Mouse (Mus musculus) limb, embryonic 14.5 days (tissue): ENCODE results near the gene Dnajb14. TPM values are rescaled to one million over a fixed set of nuclear protein-coding genes. Genes with fewer than 3 reads are reported as not detected.
A peak's percentile ranks its signal among the peaks of the same experiment; 100 is the strongest.
"Not testable (repeated sequence)": the region's sequence is repeated elsewhere in the genome, so short reads cannot be mapped to it uniquely, and the experiment has no call there.

Experiments
- ATAC-seq: fragments of 200-750 bp; cut with Nextera tagmentation; 2 replicates; pipeline ENCODE4 v1.8.0; 2017; ENCODE audit warnings: low read depth, moderate number of reproducible peaks, moderate TSS enrichment; ENCODE audit not compliant: low FRiP score
- DNase-seq: peaks from one replicate; pipeline ENCODE4 v3.0.0-alpha.2; 2015; ENCODE audit warnings: low spot score
- H3K27ac ChIP-seq: fragments of 300-500 bp; sonication (generic); replicated peaks from 2 replicates; pipeline ENCODE4 v1.5.1; 2014; ENCODE audit warnings: low read depth, mild to moderate bottlenecking, low read length, moderate library complexity, mixed read lengths
- H3K27me3 ChIP-seq: fragments of 300-500 bp; sonication (generic); 2 replicates; pipeline ENCODE4 v1.6.1; 2014; ENCODE audit warnings: low read length, mixed read lengths; ENCODE audit not compliant: control insufficient read depth, insufficient read depth
- H3K36me3 ChIP-seq: fragments of 300-500 bp; sonication (generic); 2 replicates; pipeline ENCODE4 v1.6.1; 2014; ENCODE audit warnings: mild to moderate bottlenecking, low read length, moderate library complexity, mixed read lengths; ENCODE audit not compliant: control insufficient read depth, insufficient read depth
- H3K4me1 ChIP-seq: fragments of 300-500 bp; sonication (generic); 2 replicates; pipeline ENCODE4 v1.6.1; 2014; ENCODE audit warnings: antibody characterized with exemption, low read length, mixed read lengths; ENCODE audit not compliant: control insufficient read depth, insufficient read depth
- H3K4me2 ChIP-seq: fragments of 300-500 bp; sonication (generic); replicated peaks from 2 replicates; pipeline ENCODE4 v1.6.1; 2014; ENCODE audit warnings: low read depth, mild to moderate bottlenecking, low read length, moderate library complexity; ENCODE audit not compliant: severe bottlenecking
- H3K4me3 ChIP-seq: fragments of 300-500 bp; sonication (generic); replicated peaks from 2 replicates; pipeline ENCODE4 v1.5.1; 2014; ENCODE audit warnings: low read length
- H3K9ac ChIP-seq: fragments of 300-500 bp; sonication (generic); 2 replicates; pipeline ENCODE4 v1.6.1; 2014; ENCODE audit warnings: mild to moderate bottlenecking, low read depth, low read length, moderate library complexity; ENCODE audit not compliant: severe bottlenecking
- H3K9me3 ChIP-seq: fragments of 300-500 bp; sonication (generic); 2 replicates; pipeline ENCODE4 v1.6.1; 2016; ENCODE audit warnings: low read length; ENCODE audit not compliant: control insufficient read depth
- POLR2A ChIP-seq: fragments of 200-500 bp; IDR thresholded peaks from 2 replicates; pipeline ENCODE4 v1.8.0; 2012; ENCODE audit warnings: inconsistent platforms, mild to moderate bottlenecking, moderate library complexity, borderline replicate concordance; ENCODE audit not compliant: insufficient read depth, insufficient read length; ENCODE audit errors: extremely low read depth
- WGBS: fragments of 180-500 bp; shearing (Covaris S2); extraction: QIAGEN DNeasy Blood & Tissue Kit; methylation state at CpG from one replicate; pipeline ENCODE4 v1.1.7; 2014; 5-methylcytosine and 5-hydroxymethylcytosine counted together
- polyA plus RNA-seq, 2 experiments: library from polyadenylated mRNA; depleted of rRNA in 1 of 2; stranded (reverse) in 1 of 2; unstranded in 1 of 2; fragments of >200 nt; fragmentation: Nextera tagmentation in 1 of 2; extraction: Ambion mirVana in 1 of 2; gene quantifications; 2 replicates each; pipeline versions ENCODE4 v1.2.1 to v1.2.3; 2012 to 2014

Dnajb14 gene
- polyA plus RNA-seq, 2 experiments: 7.4 to 11.9 TPM

GRCm38 (mm10) chr3:137947525-137947924 is 80.0 kb downstream of the Dnajb14 start:
- TF ChIP-seq POLR2A: no peak
- Histone ChIP-seq H3K9ac (no peak overlapping the region), H3K27ac (no peak overlapping the region), H3K4me1 (0 out of 2 replicates have a peak, but pooled peaks cover 5% of the 10 kb centered on the region), H3K9me3 (no peaks in the 10 kb centered on the region), H3K27me3 (no peaks in the 10 kb centered on the region), H3K36me3 (no peaks in the 10 kb centered on the region), H3K4me2 (no peak overlapping the region), H3K4me3 (no peak overlapping the region)
- ATAC-seq: no peak
- no peak for DNase-seq
- WGBS: 86% methylated on average over 4 of the region's 4 CpGs

DNA sequence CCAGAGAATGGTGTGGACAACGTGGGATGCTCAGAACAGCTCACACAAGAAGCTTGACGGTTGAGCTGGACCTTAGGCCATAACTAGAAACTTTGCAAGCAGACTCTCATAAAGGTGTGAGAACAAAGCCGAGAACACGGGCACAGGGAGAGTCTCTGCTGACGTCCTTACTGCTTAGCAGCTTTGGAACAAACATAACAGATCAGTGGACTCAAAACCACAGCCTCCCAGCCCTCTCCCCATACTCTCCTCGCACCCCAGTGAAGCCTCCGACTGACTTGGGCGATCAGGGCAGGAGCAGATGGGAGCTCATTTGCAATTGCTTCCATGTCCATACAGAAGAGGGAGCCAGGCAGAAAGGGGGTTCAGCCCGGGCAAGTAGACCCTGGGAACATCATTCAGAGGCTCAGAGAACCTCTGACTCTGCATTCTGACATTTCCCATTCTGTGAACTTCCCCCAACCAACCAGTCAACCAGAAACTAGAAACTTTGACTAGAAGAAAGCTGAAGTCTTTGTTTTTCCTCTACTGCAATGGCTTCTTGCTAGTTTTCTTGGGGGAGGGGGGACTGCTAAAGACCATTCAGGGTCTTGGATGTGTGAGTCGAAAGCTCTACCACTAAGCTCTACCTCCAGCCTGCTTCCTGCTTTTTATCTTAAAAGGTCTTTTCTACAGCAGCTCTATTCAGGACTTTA is 82.9 kb downstream of the Dnajb14 start:
- no peaks in the 10 kb centered on the region for H3K9me3 ChIP-seq
- H3K4me3 ChIP-seq: no peak overlapping the region
- 88% methylated on average over 10 of the region's 10 CpGs for whole genome bisulfite sequencing
- no peak overlapping the region for H3K4me2 ChIP-seq
- peaks cover 8% of the 10 kb centered on the region; the same call in 1 of the 2 replicates for H3K4me1 ChIP-seq
- ATAC-seq: no peak
- H3K36me3 ChIP-seq: no peaks in the 10 kb centered on the region
- no peak for DNase-seq
- H3K27ac ChIP-seq: no peak overlapping the region
- H3K27me3 ChIP-seq: no peaks in the 10 kb centered on the region
- no peak for TF ChIP-seq POLR2A
- no peak overlapping the region for H3K9ac ChIP-seq

- H3K27ac ChIP-seq, H3K9ac ChIP-seq, H3K4me3 ChIP-seq, H3K9me3 ChIP-seq, H3K27me3 ChIP-seq, H3K36me3 ChIP-seq, DNase-seq, H3K4me2 ChIP-seq, ATAC-seq: not testable (repeated sequence)
- H3K4me1 ChIP-seq: peaks cover 16% of the 10 kb centered on the region
- WGBS: 92% methylated on average over 3 of the region's 3 CpGs
Measured at GRCm38 (mm10) chr3:137951302-137951701, 83.8 kb downstream of the Dnajb14 start.

- H3K4me2 ChIP-seq: no peak overlapping the region
- WGBS: 16% methylated on average over 7 of the region's 7 CpGs
- peak overlapping the region; percentile 52; the same call in 1 of the 2 replicates for H3K27ac ChIP-seq
- DNase-seq (no peak), ATAC-seq (no peak)
- H3K9me3 ChIP-seq: no peaks in the 10 kb centered on the region
- no peak overlapping the region for H3K4me3 ChIP-seq
- no peaks in the 10 kb centered on the region for H3K36me3 ChIP-seq
- H3K9ac ChIP-seq: no peak overlapping the region
- no peaks in the 10 kb centered on the region for H3K27me3 ChIP-seq
- no peak for TF ChIP-seq POLR2A
- peaks cover 16% of the 10 kb centered on the region for H3K4me1 ChIP-seq
Measured at GRCm38 (mm10) chr3:137951819-137952218, 84.3 kb downstream of the Dnajb14 start.

- peak; percentile 51 for DNase-seq
- Histone ChIP-seq H3K9me3 (no peaks in the 10 kb centered on the region), H3K4me3 (no peak overlapping the region), H3K27me3 (no peaks in the 10 kb centered on the region), H3K27ac (peak overlapping the region; percentile 52), H3K36me3 (no peaks in the 10 kb centered on the region), H3K9ac (no peak overlapping the region), H3K4me1 (peaks cover 16% of the 10 kb centered on the region), H3K4me2 (no peak overlapping the region)
- peak; percentile 84 for ATAC-seq
- TF ChIP-seq POLR2A: no peak
- WGBS: 53% methylated on average over 4 of the region's 4 CpGs
Measured at GRCm38 (mm10) chr3:137952225-137952913, 84.9 kb downstream of the Dnajb14 start.
